Mouse (Mus musculus): ENCODE data around the gene Ticrr. TPM values are rescaled to one million over a fixed set of nuclear protein-coding genes. Genes with fewer than 3 reads are reported as not detected.

Ticrr gene
- total RNA-seq, 2 experiments from 2014 or later, result 14.0 to 26.5 TPM

DNA sequence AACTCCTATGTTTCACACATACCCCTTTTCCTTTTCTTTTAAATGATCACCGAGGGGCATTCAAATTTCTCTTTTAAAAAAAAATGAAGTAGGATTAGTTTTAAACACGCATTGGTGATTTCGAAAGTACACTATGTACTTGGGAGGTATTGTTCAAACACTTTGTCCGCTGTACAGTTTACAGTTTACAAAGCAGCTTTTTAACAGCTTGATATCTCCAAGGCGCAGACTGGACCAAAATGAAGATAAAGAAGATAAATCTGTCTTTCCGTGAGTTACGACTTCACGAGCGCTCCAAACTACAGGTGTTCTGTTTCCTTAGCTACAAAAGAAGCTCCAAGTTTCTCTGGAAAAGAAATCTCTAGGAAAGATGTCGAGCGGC is 82.3 kb downstream of the Ticrr start:
- ATAC-seq (replicated peaks; ENCODE audit: poor library complexity, severe bottlenecking), result no peak

- ATAC-seq (replicated peaks; ENCODE audit: poor library complexity, severe bottlenecking), result peak; percentile 91
Measured at GRCm38 (mm10) chr7:79742659-79743536, 82.9 kb downstream of the Ticrr start, which contains the start of the genes Pex11a and Wdr93. Pex11a (minus strand) TSS chr7:79743131. Wdr93 (plus strand) TSS chr7:79743163.

DNA sequence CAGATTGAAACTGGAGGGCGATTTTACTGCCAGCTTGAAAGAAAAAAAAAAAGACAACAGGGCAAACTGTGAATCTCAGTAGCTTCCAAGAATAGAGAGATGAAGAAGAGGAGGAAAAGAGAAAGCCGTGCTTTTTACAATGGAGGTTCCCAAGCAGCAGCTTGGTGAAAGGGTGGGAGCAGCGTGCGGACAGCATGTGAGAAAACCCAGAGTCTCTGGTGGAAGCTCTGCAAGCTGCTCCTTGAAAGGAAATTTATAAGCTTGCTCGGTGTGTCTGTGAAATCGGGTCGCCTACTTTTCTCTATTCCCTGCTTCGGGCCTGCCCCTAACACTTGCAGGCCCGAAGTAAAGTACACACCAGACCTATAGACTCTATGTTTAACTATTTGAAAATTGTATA is 84.1 kb downstream of the Ticrr start:
- ATAC-seq (replicated peaks; ENCODE audit: poor library complexity, severe bottlenecking), result no peak

- peak; percentile 85 for ATAC-seq (replicated peaks; ENCODE audit: poor library complexity, severe bottlenecking)
Measured at GRCm38 (mm10) chr7:79744585-79744984, 84.6 kb downstream of the Ticrr start.

DNA sequence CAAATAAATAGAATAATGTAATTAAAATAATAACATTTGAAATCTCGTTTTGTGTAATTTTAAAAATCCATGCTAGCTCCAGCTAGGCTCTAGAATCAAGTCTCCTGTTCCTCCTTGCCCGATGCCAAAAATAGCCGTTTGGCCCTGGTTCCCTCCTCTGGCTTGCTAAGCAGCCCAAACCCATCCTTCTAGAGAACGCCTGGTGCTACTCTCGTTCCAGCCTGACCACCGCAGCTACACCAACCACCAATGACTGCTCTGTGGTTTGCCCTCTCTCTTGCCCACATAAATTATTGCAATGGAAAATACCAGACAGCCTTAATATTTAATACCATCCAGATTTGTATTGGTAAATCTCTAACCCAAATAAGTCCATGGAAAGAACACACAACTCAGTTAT is 87.7 kb downstream of the Ticrr start:
- ATAC-seq (replicated peaks; ENCODE audit: poor library complexity, severe bottlenecking), result no peak

Other genes with a start within 250 kb of the Ticrr start
- 27.1 and 34.9 TPM in 2 replicates for gene Polg, start 193.8 kb upstream of the Ticrr start, total RNA-seq (2014; fragmentation: Nextera tagmentation)
- gene Polg, start 193.8 kb upstream of the Ticrr start, total RNA-seq (2017), result 40.5 and 61.0 TPM in 2 replicates
- 1.2 TPM in 1 of 2 replicates, not detected in the other for gene Rhcg, start 42.5 kb upstream of the Ticrr start, total RNA-seq (2014; fragmentation: Nextera tagmentation)
- gene Rhcg, start 42.5 kb upstream of the Ticrr start, total RNA-seq (2017), result 0.13 and 0.21 TPM in 2 replicates
- 0.64 TPM in 1 of 2 replicates, not detected in the other for gene Kif7, start 55.5 kb downstream of the Ticrr start, total RNA-seq (2014; fragmentation: Nextera tagmentation)
- 1.3 and 3.6 TPM in 2 replicates for gene Kif7, start 55.5 kb downstream of the Ticrr start, total RNA-seq (2017)
- gene Plin1, start 72.7 kb downstream of the Ticrr start, total RNA-seq (2014; fragmentation: Nextera tagmentation), result not detected in 2 replicates
- not detected in 2 replicates for gene Plin1, start 72.7 kb downstream of the Ticrr start, total RNA-seq (2017)
- gene Pex11a, start 82.9 kb downstream of the Ticrr start, total RNA-seq (2014; fragmentation: Nextera tagmentation), result 0.41 and 4.4 TPM in 2 replicates
- 1.4 TPM in 2 replicates for gene Pex11a, start 82.9 kb downstream of the Ticrr start, total RNA-seq (2017)
- not detected in 2 replicates for gene Wdr93, start 83.0 kb downstream of the Ticrr start, total RNA-seq (2014; fragmentation: Nextera tagmentation)
- not detected in 2 replicates for gene Wdr93, start 83.0 kb downstream of the Ticrr start, total RNA-seq (2017)
- gene Mesp1, start 133.6 kb downstream of the Ticrr start, total RNA-seq (2014; fragmentation: Nextera tagmentation), result not detected in 2 replicates
- not detected in 2 replicates for gene Mesp1, start 133.6 kb downstream of the Ticrr start, total RNA-seq (2017)
- gene Mesp2, start 150.5 kb downstream of the Ticrr start, total RNA-seq (2014; fragmentation: Nextera tagmentation), result not detected in 2 replicates
- gene Mesp2, start 150.5 kb downstream of the Ticrr start, total RNA-seq (2017), result not detected in 2 replicates
- 0.36 TPM in 1 of 2 replicates, not detected in the other for gene Anpep, start 200.9 kb downstream of the Ticrr start, total RNA-seq (2014; fragmentation: Nextera tagmentation)
- gene Anpep, start 200.9 kb downstream of the Ticrr start, total RNA-seq (2017), result not detected in 2 replicates